Mouse (Mus musculus): ENCODE data around the gene Gzmn. TPM values are rescaled to one million over a fixed set of nuclear protein-coding genes. Genes with fewer than 3 reads are reported as not detected.
"Not testable (repeated sequence)": the region's sequence is repeated elsewhere in the genome, so short reads cannot be mapped to it uniquely, and the experiment has no call there.

Gene Gzmn
- not detected in 2 replicates for polyA plus RNA-seq (2016; fragmentation: Nextera tagmentation; extraction: Ambion mirVana)

GRCm38 (mm10) chr14:56174499-56174898 lies at the start of gene Gzmn:
Gene Gzmn, minus strand, starts transcription at chr14:56174599.
- Histone ChIP-seq H3K4me3 (no peak within 1 kb of the TSS), H3K9me3 (replicated peaks) (no peaks in the 10 kb centered on the region), H3K4me1 (no peaks in the 10 kb centered on the region), H3K36me3 (no peaks in the 10 kb centered on the region), H3K27ac (no peak within 1 kb of the TSS), H3K9ac (no peak within 1 kb of the TSS), H3K27me3 (no peaks in the 10 kb centered on the region), H3K4me2 (replicated peaks) (no peak within 1 kb of the TSS)
- 90% methylated on average over 5 of the region's 5 CpGs for WGBS
- ATAC-seq (ENCODE audit: low FRiP score), result no peak

- H3K4me3 ChIP-seq, result no peak within 1 kb of the TSS
- WGBS, result 87% methylated on average over 4 of the region's 4 CpGs
- H3K9ac ChIP-seq, result no peak within 1 kb of the TSS
These were observed 36.9 kb upstream of the Gzmn start, which contains the start of gene Gzmf for GRCm38 (mm10) chr14:56211317-56211716. Gene Gzmf, minus strand, starts transcription at chr14:56211417.

GRCm38 (mm10) chr14:56205613-56206012 lies 31.2 kb upstream of the Gzmn start:
- Histone ChIP-seq H3K9me3 (replicated peaks) (no peaks in the 10 kb centered on the region), H3K27me3 (no peaks in the 10 kb centered on the region), H3K4me2 (replicated peaks) (no peak overlapping the region), H3K4me1 (no peaks in the 10 kb centered on the region), H3K36me3 (no peaks in the 10 kb centered on the region), H3K4me3 (no peak overlapping the region), H3K27ac (no peak overlapping the region), H3K9ac (no peak overlapping the region)
- no peak for ATAC-seq (ENCODE audit: low FRiP score)
- WGBS, result 93% methylated on average over 1 of the region's 1 CpGs

More at GRCm38 (mm10) chr14:56211317-56211716, 36.9 kb upstream of the Gzmn start, which contains the start of gene Gzmf:
- Histone ChIP-seq H3K4me1 (no peaks in the 10 kb centered on the region), H3K27ac (no peak within 1 kb of the TSS), H3K4me2 (replicated peaks) (no peak within 1 kb of the TSS), H3K36me3 (no peaks in the 10 kb centered on the region), H3K9me3 (replicated peaks) (no peaks in the 10 kb centered on the region), H3K27me3 (no peaks in the 10 kb centered on the region)
- ATAC-seq (ENCODE audit: low FRiP score), result no peak

DNA sequence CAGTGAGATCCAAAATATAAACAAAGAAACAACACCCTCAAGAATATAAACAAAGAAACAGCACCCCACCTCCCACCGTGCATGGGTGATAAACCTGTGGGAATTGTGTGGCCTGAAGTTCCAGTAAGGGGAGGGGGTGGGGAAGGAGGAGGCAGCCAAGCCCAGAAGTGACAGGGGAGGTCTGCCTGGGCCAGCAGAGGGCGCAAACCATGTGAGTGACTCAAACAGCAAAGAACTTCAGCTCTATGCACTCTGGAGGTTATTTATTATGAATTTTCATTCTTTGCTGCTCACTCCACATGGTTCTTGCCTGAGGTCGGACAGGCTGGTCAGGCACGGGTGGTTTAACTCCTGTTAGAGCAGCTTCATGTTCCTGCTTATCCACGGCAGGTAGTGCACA lies 30.6 kb upstream of the Gzmn start:
- not testable (repeated sequence) for H3K4me2 ChIP-seq (replicated peaks); H3K36me3 ChIP-seq; H3K9me3 ChIP-seq (replicated peaks); H3K27ac ChIP-seq; H3K9ac ChIP-seq; H3K4me1 ChIP-seq; H3K4me3 ChIP-seq; H3K27me3 ChIP-seq; ATAC-seq (ENCODE audit: low FRiP score)
- WGBS, result 42% methylated on average over 5 of the region's 5 CpGs

GRCm38 (mm10) chr14:56203975-56204374 lies 29.6 kb upstream of the Gzmn start:
- no peaks in the 10 kb centered on the region for H3K27me3 ChIP-seq
- ATAC-seq (ENCODE audit: low FRiP score), result no peak
- H3K4me2 ChIP-seq (replicated peaks), result no peak overlapping the region
- no peak overlapping the region for H3K4me3 ChIP-seq
- no peaks in the 10 kb centered on the region for H3K36me3 ChIP-seq
- no peaks in the 10 kb centered on the region for H3K4me1 ChIP-seq
- WGBS, result 14% methylated on average over 2 of the region's 2 CpGs
- H3K27ac ChIP-seq, result no peak overlapping the region
- no peak overlapping the region for H3K9ac ChIP-seq
- no peaks in the 10 kb centered on the region for H3K9me3 ChIP-seq (replicated peaks)

DNA sequence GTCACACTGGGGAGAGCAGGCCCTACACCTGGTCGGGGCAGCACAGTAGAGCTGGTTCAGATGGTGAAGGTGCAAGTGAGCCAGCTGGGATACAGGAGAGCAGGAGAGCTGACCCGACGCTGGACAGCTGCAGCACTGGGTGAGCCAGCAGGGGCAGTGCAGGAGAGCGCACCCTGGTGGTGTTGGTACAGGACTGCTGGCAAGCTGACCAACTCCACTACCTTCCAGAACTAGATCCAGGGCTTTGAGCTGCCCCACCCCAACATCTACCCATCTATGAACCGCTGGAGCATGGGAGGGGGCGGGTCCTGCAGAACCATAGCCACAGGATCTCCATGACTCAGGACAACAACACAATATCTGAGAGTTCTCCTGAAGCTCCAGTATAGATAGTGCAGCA lies 12.5 kb upstream of the Gzmn start:
- H3K4me2 ChIP-seq (replicated peaks), result no peak overlapping the region
- ATAC-seq (ENCODE audit: low FRiP score), result no peak
- H3K4me1 ChIP-seq, result no peaks in the 10 kb centered on the region
- no peak overlapping the region for H3K4me3 ChIP-seq
- H3K9ac ChIP-seq, result no peak overlapping the region
- no peak overlapping the region for H3K27ac ChIP-seq
- H3K27me3 ChIP-seq, result no peaks in the 10 kb centered on the region
- H3K36me3 ChIP-seq, result no peaks in the 10 kb centered on the region
- WGBS, result 61% methylated on average over 6 of the region's 6 CpGs
- no peaks in the 10 kb centered on the region for H3K9me3 ChIP-seq (replicated peaks)

DNA sequence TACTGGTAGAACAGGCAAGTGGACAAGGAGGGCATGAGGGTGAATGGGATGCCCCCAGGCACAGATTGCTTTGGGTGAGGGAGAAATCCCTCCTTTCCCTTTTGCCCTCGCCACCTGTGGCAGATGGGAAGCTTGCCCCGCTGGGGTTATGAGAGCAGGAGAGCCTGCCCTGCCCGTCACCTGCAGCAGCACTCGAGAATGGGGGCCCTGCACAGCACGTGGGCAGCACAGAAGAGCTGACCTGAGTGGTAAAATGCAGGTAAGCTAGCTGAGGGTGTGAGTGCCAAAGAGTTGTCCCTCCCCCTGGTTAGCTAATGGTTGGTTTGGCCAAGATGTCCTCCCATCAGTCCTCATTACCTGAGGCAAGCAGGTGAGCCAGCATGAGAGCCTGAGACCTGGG lies 12.1 kb upstream of the Gzmn start:
- no peak for ATAC-seq (ENCODE audit: low FRiP score)
- H3K27me3 ChIP-seq, result no peaks in the 10 kb centered on the region
- no peaks in the 10 kb centered on the region for H3K36me3 ChIP-seq
- 82% methylated on average over 5 of the region's 5 CpGs for WGBS
- H3K9me3 ChIP-seq (replicated peaks), result no peaks in the 10 kb centered on the region
- no peak overlapping the region for H3K9ac ChIP-seq
- H3K27ac ChIP-seq, result no peak overlapping the region
- H3K4me1 ChIP-seq, result no peaks in the 10 kb centered on the region
- no peak overlapping the region for H3K4me3 ChIP-seq
- H3K4me2 ChIP-seq (replicated peaks), result no peak overlapping the region

- H3K27ac ChIP-seq; ATAC-seq (ENCODE audit: low FRiP score); H3K4me3 ChIP-seq; H3K9ac ChIP-seq; H3K27me3 ChIP-seq; H3K9me3 ChIP-seq (replicated peaks); H3K36me3 ChIP-seq; H3K4me2 ChIP-seq (replicated peaks); H3K4me1 ChIP-seq: not testable (repeated sequence)
- WGBS, result 28% methylated on average over 8 of the region's 8 CpGs
These were observed 3.3 kb upstream of the Gzmn start for GRCm38 (mm10) chr14:56177651-56178050.

DNA sequence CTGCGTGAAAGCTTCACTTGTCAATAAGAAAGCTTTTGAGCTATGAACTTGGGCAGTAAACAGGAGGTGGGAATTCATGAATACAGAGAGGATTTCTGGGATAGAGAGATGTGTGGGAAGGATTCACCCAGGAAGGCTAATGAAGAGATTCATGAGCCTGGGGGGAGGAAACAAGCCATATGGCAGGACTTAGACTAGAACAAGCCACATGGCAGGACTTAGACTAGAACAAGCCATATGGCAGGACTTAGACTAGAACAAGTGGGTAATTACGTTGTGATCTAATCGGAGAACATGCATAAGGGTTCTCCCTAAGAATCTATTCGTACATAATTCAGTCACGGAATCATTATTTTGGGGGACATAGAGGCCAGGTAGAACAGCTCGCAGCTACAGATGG lies 1.0 kb downstream of the Gzmn start:
- Histone ChIP-seq H3K4me2 (replicated peaks) (no peak overlapping the region), H3K9me3 (replicated peaks) (no peaks in the 10 kb centered on the region), H3K9ac (no peak overlapping the region), H3K27ac (no peak overlapping the region), H3K36me3 (no peaks in the 10 kb centered on the region), H3K4me1 (no peaks in the 10 kb centered on the region), H3K27me3 (no peaks in the 10 kb centered on the region), H3K4me3 (no peak overlapping the region)
- ATAC-seq (ENCODE audit: low FRiP score), result no peak
- WGBS, result 96% methylated on average over 6 of the region's 6 CpGs

- ATAC-seq (ENCODE audit: low FRiP score), result no peak
These were observed 1.7 kb downstream of the Gzmn start for GRCm38 (mm10) chr14:56172744-56173143.

DNA sequence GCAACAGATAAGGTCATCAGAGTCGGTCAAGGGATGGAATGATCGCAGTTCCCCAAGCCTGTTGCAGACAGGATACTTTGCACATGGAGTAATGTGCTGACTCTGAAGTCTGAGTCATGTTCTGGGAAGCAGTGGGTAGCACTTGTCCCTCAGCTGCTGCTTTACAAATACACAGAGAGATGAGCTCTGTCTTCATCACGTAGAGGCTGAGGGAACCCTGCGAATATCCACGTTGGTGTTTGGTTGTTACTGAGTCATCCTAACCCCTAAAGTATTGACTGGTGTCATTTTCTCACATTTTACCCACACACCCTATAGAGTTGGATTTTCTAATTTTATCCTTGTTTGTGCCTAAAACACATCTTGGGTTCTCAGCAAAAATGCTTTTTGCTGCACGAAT lies 6.4 kb downstream of the Gzmn start:
- Histone ChIP-seq H3K4me3 (no peak overlapping the region), H3K4me2 (replicated peaks) (no peak overlapping the region), H3K27ac (no peak overlapping the region), H3K36me3 (no peaks in the 10 kb centered on the region), H3K27me3 (no peaks in the 10 kb centered on the region), H3K4me1 (no peaks in the 10 kb centered on the region), H3K9me3 (replicated peaks) (no peaks in the 10 kb centered on the region), H3K9ac (no peak overlapping the region)
- ATAC-seq (ENCODE audit: low FRiP score), result no peak
- 85% methylated on average over 6 of the region's 6 CpGs for WGBS

More at GRCm38 (mm10) chr14:56172744-56173143, 1.7 kb downstream of the Gzmn start:
- no peaks in the 10 kb centered on the region for H3K27me3 ChIP-seq
- no peak overlapping the region for H3K4me3 ChIP-seq
- no peaks in the 10 kb centered on the region for H3K4me1 ChIP-seq
- H3K27ac ChIP-seq, result no peak overlapping the region
- no peak overlapping the region for H3K9ac ChIP-seq
- 90% methylated on average over 5 of the region's 5 CpGs for WGBS
- H3K9me3 ChIP-seq (replicated peaks), result no peaks in the 10 kb centered on the region
- H3K4me2 ChIP-seq (replicated peaks), result no peak overlapping the region
- H3K36me3 ChIP-seq, result no peaks in the 10 kb centered on the region

DNA sequence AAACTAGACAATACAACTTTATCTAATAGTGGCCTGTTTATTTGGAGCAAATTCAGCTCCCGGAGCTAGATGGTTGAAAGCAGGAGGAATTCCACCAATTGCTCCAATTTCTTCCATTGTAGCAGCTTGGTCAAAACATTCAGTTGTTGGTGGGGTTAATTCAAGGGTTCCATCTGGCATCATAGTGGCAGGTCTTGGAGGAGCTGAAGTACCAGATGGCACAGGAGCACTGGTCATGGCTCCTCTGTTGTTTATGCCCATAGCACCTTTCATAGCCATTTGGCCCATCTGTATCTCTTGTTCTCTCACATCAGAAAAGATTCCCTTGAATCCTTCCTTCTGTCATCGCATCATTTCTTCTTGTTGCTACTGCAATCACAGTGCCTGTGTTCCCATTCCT lies 12.3 kb downstream of the Gzmn start:
- H3K4me2 ChIP-seq (replicated peaks), result no peak overlapping the region
- H3K9me3 ChIP-seq (replicated peaks), result no peaks in the 10 kb centered on the region
- no peaks in the 10 kb centered on the region for H3K27me3 ChIP-seq
- 91% methylated on average over 2 of the region's 2 CpGs for WGBS
- H3K9ac ChIP-seq, result no peak overlapping the region
- no peak for ATAC-seq (ENCODE audit: low FRiP score)
- H3K36me3 ChIP-seq, result no peaks in the 10 kb centered on the region
- H3K4me3 ChIP-seq, result no peak overlapping the region
- no peak overlapping the region for H3K27ac ChIP-seq
- no peaks in the 10 kb centered on the region for H3K4me1 ChIP-seq

DNA sequence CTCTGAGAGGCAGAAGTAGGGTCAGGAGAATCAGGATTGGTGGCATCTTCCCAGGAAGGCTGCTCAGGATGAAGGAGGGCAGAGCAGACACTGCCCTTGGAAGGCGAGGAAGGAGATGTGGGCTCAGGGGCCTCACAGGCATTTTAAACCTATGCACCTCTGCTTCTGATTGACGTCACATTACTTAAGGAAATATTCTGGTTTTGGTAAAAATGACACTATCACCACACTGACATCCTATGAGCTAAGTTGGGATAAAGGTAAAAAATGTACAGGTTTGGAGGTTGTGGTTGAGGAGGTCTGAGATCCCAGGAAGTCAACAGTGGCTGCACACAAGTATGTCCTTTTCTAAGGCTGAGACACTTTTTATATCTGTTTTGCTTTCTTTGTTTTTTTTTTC lies 14.9 kb downstream of the Gzmn start, which contains the start of gene Gzmg:
TSS of gene Gzmg (minus strand) at position 101 of the 400 bp plus-strand sequence.
- not testable (repeated sequence) for H3K9ac ChIP-seq; H3K4me1 ChIP-seq; H3K9me3 ChIP-seq (replicated peaks); H3K27ac ChIP-seq; H3K4me3 ChIP-seq; ATAC-seq (ENCODE audit: low FRiP score); H3K27me3 ChIP-seq; H3K36me3 ChIP-seq; H3K4me2 ChIP-seq (replicated peaks)
- 85% methylated on average over 2 of the region's 2 CpGs for WGBS

Measured in hindbrain, embryonic 12.5 days (tissue).